Mouse (Mus musculus) lung, postnatal 0 days (tissue): ENCODE measurements around the gene Flt1. TPM values are rescaled to one million over a fixed set of nuclear protein-coding genes. Genes with fewer than 3 reads are reported as not detected.

ENCODE experiments used
- ATAC-seq: fragments of 200-750 bp; cut with Nextera tagmentation; 2 replicates; pipeline ENCODE4 v1.8.0; 2017; ENCODE audit warnings: moderate library complexity
- DNase-seq: peaks from one replicate; pipeline ENCODE4 v3.0.0-alpha.2; 2016; ENCODE audit warnings: low spot score
- H3K27ac ChIP-seq: fragments of 300-500 bp; sonication (generic); 2 replicates; pipeline ENCODE4 v1.5.1; 2014; ENCODE audit warnings: antibody characterized with exemption, mild to moderate bottlenecking, low read length, mixed read lengths
- H3K27me3 ChIP-seq: fragments of 300-500 bp; sonication (generic); replicated peaks from 2 replicates; pipeline ENCODE4 v1.6.1; 2014; ENCODE audit warnings: low read length, mixed read lengths; ENCODE audit not compliant: insufficient read depth
- H3K36me3 ChIP-seq: fragments of 300-500 bp; sonication (generic); 2 replicates; pipeline ENCODE4 v1.6.1; 2014; ENCODE audit warnings: low read length, mixed read lengths; ENCODE audit not compliant: insufficient read depth
- H3K4me1 ChIP-seq: fragments of 300-500 bp; sonication (generic); 2 replicates; pipeline ENCODE4 v1.6.1; 2014; ENCODE audit warnings: antibody characterized with exemption, low read depth, low read length, mixed read lengths; ENCODE audit not compliant: insufficient read depth
- H3K4me2 ChIP-seq: fragments of 300-500 bp; sonication (generic); replicated peaks from 2 replicates; pipeline ENCODE4 v1.6.1; 2014; ENCODE audit warnings: low read depth, mild to moderate bottlenecking, low read length, moderate library complexity, mixed read lengths
- H3K4me3 ChIP-seq: fragments of 300-500 bp; sonication (generic); 2 replicates; pipeline ENCODE4 v1.5.1; 2014; ENCODE audit warnings: low read depth, low read length
- H3K9ac ChIP-seq: fragments of 300-500 bp; sonication (generic); replicated peaks from 2 replicates; pipeline ENCODE4 v1.6.1; 2014; ENCODE audit warnings: low read depth, mild to moderate bottlenecking
- H3K9me3 ChIP-seq: fragments of 300-500 bp; sonication (generic); 2 replicates; pipeline ENCODE4 v1.6.1; 2016; ENCODE audit warnings: low read length, mixed read lengths
- CTCF ChIP-seq: IDR thresholded peaks from 2 replicates; pipeline ENCODE4 v1.5.1; 2016; ENCODE audit warnings: antibody characterized with exemption, mild to moderate bottlenecking
- EP300 ChIP-seq: IDR thresholded peaks from 2 replicates; pipeline ENCODE4 v1.6.1; 2016; ENCODE audit warnings: antibody characterized with exemption, mild to moderate bottlenecking, control low read depth
- WGBS: fragments of 180-500 bp; shearing (Covaris S2); extraction: QIAGEN DNeasy Blood & Tissue Kit; methylation state at CpG from one replicate; pipeline ENCODE4 v1.1.7; 2014; 5-methylcytosine and 5-hydroxymethylcytosine counted together
- polyA plus RNA-seq: library from polyadenylated mRNA; unstranded; fragments of >200 nt; fragmentation: Nextera tagmentation; extraction: Ambion mirVana; gene quantifications from 2 replicates; pipeline ENCODE4 v1.2.1, GENCODE M21; 2015

Flt1 gene
- polyA plus RNA-seq, 1 experiment from 2014 or later, result 18.1 TPM

- no peak overlapping the region for H3K4me2 ChIP-seq
- no peak for TF ChIP-seq EP300
- TF ChIP-seq CTCF, result no peak
- no peak overlapping the region for H3K9ac ChIP-seq
- ATAC-seq, result no peak
- DNase-seq, result no peak
- no peaks in the 10 kb centered on the region for H3K36me3 ChIP-seq
- WGBS, result 80% methylated on average over 21 of the region's 21 CpGs
- no peak overlapping the region for H3K4me3 ChIP-seq
- no peaks in the 10 kb centered on the region for H3K4me1 ChIP-seq
- H3K9me3 ChIP-seq, result no peaks in the 10 kb centered on the region
- H3K27me3 ChIP-seq, result no peaks in the 10 kb centered on the region
- no peak overlapping the region for H3K27ac ChIP-seq
Measured at GRCm38 (mm10) chr5:147744900-147745653, 19.3 kb upstream of the Flt1 start.

GRCm38 (mm10) chr5:147742468-147743111 lies 16.8 kb upstream of the Flt1 start:
- Histone ChIP-seq H3K9me3 (no peaks in the 10 kb centered on the region), H3K27me3 (no peaks in the 10 kb centered on the region), H3K36me3 (no peaks in the 10 kb centered on the region), H3K4me3 (no peak overlapping the region), H3K4me1 (no peaks in the 10 kb centered on the region), H3K27ac (no peak overlapping the region), H3K4me2 (no peak overlapping the region), H3K9ac (no peak overlapping the region)
- no peak for ATAC-seq
- TF ChIP-seq CTCF, result no peak
- no peak for TF ChIP-seq EP300
- no peak for DNase-seq
- WGBS, result 65% methylated on average over 9 of the region's 9 CpGs

GRCm38 (mm10) chr5:147736766-147737280 lies 11.0 kb upstream of the Flt1 start:
- 55% methylated on average over 8 of the region's 8 CpGs for WGBS
- no peaks in the 10 kb centered on the region for H3K4me1 ChIP-seq
- H3K27ac ChIP-seq, result no peak overlapping the region
- no peaks in the 10 kb centered on the region for H3K27me3 ChIP-seq
- no peak for DNase-seq
- no peak overlapping the region for H3K4me2 ChIP-seq
- no peak for ATAC-seq
- H3K9ac ChIP-seq, result no peak overlapping the region
- TF ChIP-seq CTCF (no peak), EP300 (no peak)
- no peak overlapping the region for H3K4me3 ChIP-seq
- H3K9me3 ChIP-seq, result no peaks in the 10 kb centered on the region
- no peaks in the 10 kb centered on the region for H3K36me3 ChIP-seq

GRCm38 (mm10) chr5:147733682-147734081 lies 7.9 kb upstream of the Flt1 start:
- H3K4me3 ChIP-seq, result no peak overlapping the region
- H3K27me3 ChIP-seq, result no peaks in the 10 kb centered on the region
- H3K27ac ChIP-seq, result no peak overlapping the region
- no peak overlapping the region for H3K4me2 ChIP-seq
- H3K36me3 ChIP-seq, result no peaks in the 10 kb centered on the region
- H3K9ac ChIP-seq, result no peak overlapping the region
- 94% methylated on average over 1 of the region's 1 CpGs for WGBS
- H3K9me3 ChIP-seq, result no peaks in the 10 kb centered on the region
- no peak for TF ChIP-seq EP300
- peak; percentile 70 for TF ChIP-seq CTCF
- DNase-seq (no peak), ATAC-seq (no peak)
- no peaks in the 10 kb centered on the region for H3K4me1 ChIP-seq

GRCm38 (mm10) chr5:147732926-147733325 lies 7.1 kb upstream of the Flt1 start:
- Histone ChIP-seq H3K36me3 (no peaks in the 10 kb centered on the region), H3K4me2 (no peak overlapping the region), H3K27me3 (no peaks in the 10 kb centered on the region; the same call in 1 of the 2 replicates), H3K9ac (no peak overlapping the region), H3K4me1 (no peaks in the 10 kb centered on the region), H3K27ac (no peak overlapping the region), H3K9me3 (no peaks in the 10 kb centered on the region), H3K4me3 (no peak overlapping the region)
- no peak for ATAC-seq
- TF ChIP-seq EP300, result no peak
- TF ChIP-seq CTCF, result no peak
- no peak for DNase-seq
- 78% methylated on average over 5 of the region's 5 CpGs for WGBS

GRCm38 (mm10) chr5:147727481-147727880 lies 1.7 kb upstream of the Flt1 start:
- Histone ChIP-seq H3K9ac (no peak overlapping the region), H3K36me3 (no peaks in the 10 kb centered on the region), H3K4me2 (no peak overlapping the region), H3K4me3 (no peak overlapping the region), H3K9me3 (no peaks in the 10 kb centered on the region), H3K27ac (no peak overlapping the region), H3K27me3 (peaks cover 39% of the 10 kb centered on the region), H3K4me1 (peaks cover 5% of the 10 kb centered on the region; the same call in 1 of the 2 replicates)
- 21% methylated on average over 12 of the region's 12 CpGs for WGBS
- TF ChIP-seq CTCF (no peak), EP300 (no peak)
- DNase-seq, result no peak
- ATAC-seq, result no peak
